Mouse (Mus musculus): ENCODE measurements around the gene Ccdc50.

The Ccdc50 gene

GRCm38 (mm10) chr16:27396951-27397350 is 8.3 kb downstream of the Ccdc50 start:
- no peak for DNase-seq

GRCm38 (mm10) chr16:27399026-27399718 is 10.5 kb downstream of the Ccdc50 start:
- no peak for DNase-seq

GRCm38 (mm10) chr16:27399719-27400253 is 11.1 kb downstream of the Ccdc50 start:
- DNase-seq = no peak

GRCm38 (mm10) chr16:27401579-27401978 is 12.9 kb downstream of the Ccdc50 start:
- DNase-seq = no peak

GRCm38 (mm10) chr16:27404107-27404506 is 15.4 kb downstream of the Ccdc50 start:
- DNase-seq = no peak

- no peak for DNase-seq
Observed at GRCm38 (mm10) chr16:27416937-27417584, 28.4 kb downstream of the Ccdc50 start.

GRCm38 (mm10) chr16:27417632-27418031 is 29.0 kb downstream of the Ccdc50 start:
- no peak for DNase-seq

GRCm38 (mm10) chr16:27420982-27421381 is 32.3 kb downstream of the Ccdc50 start:
- DNase-seq = no peak

GRCm38 (mm10) chr16:27435034-27435433 is 46.4 kb downstream of the Ccdc50 start:
- no peak for DNase-seq

GRCm38 (mm10) chr16:27443941-27444340 is 55.3 kb downstream of the Ccdc50 start:
- peak; percentile 74 for DNase-seq

- DNase-seq = no peak
Observed at GRCm38 (mm10) chr16:27449360-27449759, 60.7 kb downstream of the Ccdc50 start.

GRCm38 (mm10) chr16:27450655-27451054 is 62.0 kb downstream of the Ccdc50 start:
- no peak for DNase-seq

- DNase-seq = peak; percentile 90
Observed at GRCm38 (mm10) chr16:27453396-27453795, 64.7 kb downstream of the Ccdc50 start.

GRCm38 (mm10) chr16:27453823-27454222 is 65.2 kb downstream of the Ccdc50 start:
- no peak for DNase-seq

- DNase-seq = peak; percentile 76
Observed at GRCm38 (mm10) chr16:27457273-27457672, 68.6 kb downstream of the Ccdc50 start.

GRCm38 (mm10) chr16:27468731-27469130 is 80.1 kb downstream of the Ccdc50 start:
- DNase-seq = peak; percentile 4

GRCm38 (mm10) chr16:27471389-27471788 is 82.7 kb downstream of the Ccdc50 start:
- no peak for DNase-seq

GRCm38 (mm10) chr16:27483834-27484233 is 95.2 kb downstream of the Ccdc50 start:
- DNase-seq = no peak

Data from kidney, adult 9 months (tissue).